Mouse (Mus musculus) limb, embryonic 14.5 days (tissue): ENCODE measurements around the gene Arhgef39. TPM values are rescaled to one million over a fixed set of nuclear protein-coding genes. Genes with fewer than 3 reads are reported as not detected.

Experiments
- ATAC-seq: fragments of 200-750 bp; cut with Nextera tagmentation; 2 replicates; pipeline ENCODE4 v1.8.0; 2017; ENCODE audit warnings: low read depth, moderate number of reproducible peaks, moderate TSS enrichment; ENCODE audit not compliant: low FRiP score
- DNase-seq: peaks from one replicate; pipeline ENCODE4 v3.0.0-alpha.2; 2015; ENCODE audit warnings: low spot score
- H3K27ac ChIP-seq: fragments of 300-500 bp; sonication (generic); replicated peaks from 2 replicates; pipeline ENCODE4 v1.5.1; 2014; ENCODE audit warnings: low read depth, mild to moderate bottlenecking, low read length, moderate library complexity, mixed read lengths
- H3K27me3 ChIP-seq: fragments of 300-500 bp; sonication (generic); 2 replicates; pipeline ENCODE4 v1.6.1; 2014; ENCODE audit warnings: low read length, mixed read lengths; ENCODE audit not compliant: control insufficient read depth, insufficient read depth
- H3K36me3 ChIP-seq: fragments of 300-500 bp; sonication (generic); 2 replicates; pipeline ENCODE4 v1.6.1; 2014; ENCODE audit warnings: mild to moderate bottlenecking, low read length, moderate library complexity, mixed read lengths; ENCODE audit not compliant: control insufficient read depth, insufficient read depth
- H3K4me1 ChIP-seq: fragments of 300-500 bp; sonication (generic); 2 replicates; pipeline ENCODE4 v1.6.1; 2014; ENCODE audit warnings: antibody characterized with exemption, low read length, mixed read lengths; ENCODE audit not compliant: control insufficient read depth, insufficient read depth
- H3K4me2 ChIP-seq: fragments of 300-500 bp; sonication (generic); replicated peaks from 2 replicates; pipeline ENCODE4 v1.6.1; 2014; ENCODE audit warnings: low read depth, mild to moderate bottlenecking, low read length, moderate library complexity; ENCODE audit not compliant: severe bottlenecking
- H3K4me3 ChIP-seq: fragments of 300-500 bp; sonication (generic); replicated peaks from 2 replicates; pipeline ENCODE4 v1.5.1; 2014; ENCODE audit warnings: low read length
- H3K9ac ChIP-seq: fragments of 300-500 bp; sonication (generic); 2 replicates; pipeline ENCODE4 v1.6.1; 2014; ENCODE audit warnings: mild to moderate bottlenecking, low read depth, low read length, moderate library complexity; ENCODE audit not compliant: severe bottlenecking
- H3K9me3 ChIP-seq: fragments of 300-500 bp; sonication (generic); 2 replicates; pipeline ENCODE4 v1.6.1; 2016; ENCODE audit warnings: low read length; ENCODE audit not compliant: control insufficient read depth
- POLR2A ChIP-seq: fragments of 200-500 bp; IDR thresholded peaks from 2 replicates; pipeline ENCODE4 v1.8.0; 2012; ENCODE audit warnings: inconsistent platforms, mild to moderate bottlenecking, moderate library complexity, borderline replicate concordance; ENCODE audit not compliant: insufficient read depth, insufficient read length; ENCODE audit errors: extremely low read depth
- WGBS: fragments of 180-500 bp; shearing (Covaris S2); extraction: QIAGEN DNeasy Blood & Tissue Kit; methylation state at CpG from one replicate; pipeline ENCODE4 v1.1.7; 2014; 5-methylcytosine and 5-hydroxymethylcytosine counted together
- polyA plus RNA-seq, 2 experiments: library from polyadenylated mRNA; depleted of rRNA in 1 of 2; stranded (reverse) in 1 of 2; unstranded in 1 of 2; fragments of >200 nt; fragmentation: Nextera tagmentation in 1 of 2; extraction: Ambion mirVana in 1 of 2; gene quantifications; 2 replicates each; pipeline versions ENCODE4 v1.2.1 to v1.2.3; 2012 to 2014

Arhgef39 gene
- polyA plus RNA-seq, 2 experiments: 25.2 to 84.9 TPM

GRCm38 (mm10) chr4:43454041-43454836 is 45.3 kb downstream of the Arhgef39 start, which contains the start of gene Cd72:
Gene Cd72 (minus strand): TSS chr4:43454628.
- H3K9me3 ChIP-seq: no peaks in the 10 kb centered on the region
- peaks cover 17% of the 10 kb centered on the region for H3K4me1 ChIP-seq
- no peak within 1 kb of the TSS for H3K27ac ChIP-seq
- H3K4me2 ChIP-seq: peak within 1 kb of the TSS; percentile 44
- H3K36me3 ChIP-seq: no peaks in the 10 kb centered on the region
- H3K27me3 ChIP-seq: peaks cover 30% of the 10 kb centered on the region
- DNase-seq (no peak), ATAC-seq (no peak)
- peak within 1 kb of the TSS; percentile 25 for H3K4me3 ChIP-seq
- H3K9ac ChIP-seq: peak within 1 kb of the TSS; percentile 40
- TF ChIP-seq POLR2A: no peak
- WGBS: 27% methylated on average over 20 of the region's 20 CpGs

GRCm38 (mm10) chr4:43453413-43453812 is 46.1 kb downstream of the Arhgef39 start:
- Histone ChIP-seq H3K4me3 (peak overlapping the region; percentile 25), H3K27me3 (peaks cover 30% of the 10 kb centered on the region), H3K9me3 (no peaks in the 10 kb centered on the region), H3K36me3 (0 out of 2 replicates have a peak, but pooled peaks cover 2% of the 10 kb centered on the region), H3K4me1 (peaks cover 17% of the 10 kb centered on the region), H3K4me2 (peak overlapping the region; percentile 44), H3K27ac (no peak overlapping the region), H3K9ac (peak overlapping the region; percentile 40)
- no peak for TF ChIP-seq POLR2A
- ATAC-seq (no peak), DNase-seq (no peak)
- 1% methylated on average over 16 of the region's 18 CpGs for WGBS

- DNase-seq (no peak), ATAC-seq (no peak)
- H3K36me3 ChIP-seq: peaks cover 13% of the 10 kb centered on the region
- no peak overlapping the region for H3K4me3 ChIP-seq
- H3K27me3 ChIP-seq: peaks cover 30% of the 10 kb centered on the region
- H3K27ac ChIP-seq: no peak overlapping the region
- no peak overlapping the region for H3K9ac ChIP-seq
- H3K9me3 ChIP-seq: no peaks in the 10 kb centered on the region
- TF ChIP-seq POLR2A: no peak
- peaks cover 17% of the 10 kb centered on the region for H3K4me1 ChIP-seq
- WGBS: 54% methylated on average over 11 of the region's 11 CpGs
- H3K4me2 ChIP-seq: no peak overlapping the region
Observed at GRCm38 (mm10) chr4:43452315-43452714, 47.2 kb downstream of the Arhgef39 start.

- Histone ChIP-seq H3K36me3 (peaks cover 40% of the 10 kb centered on the region), H3K4me2 (no peak overlapping the region), H3K27ac (no peak overlapping the region), H3K27me3 (peaks cover 15% of the 10 kb centered on the region; the same call in 1 of the 2 replicates), H3K9me3 (no peaks in the 10 kb centered on the region), H3K9ac (no peak overlapping the region), H3K4me1 (peaks cover 18% of the 10 kb centered on the region), H3K4me3 (no peak overlapping the region)
- WGBS: 95% methylated on average over 3 of the region's 3 CpGs
- TF ChIP-seq POLR2A: no peak
- ATAC-seq (no peak), DNase-seq (no peak)
Observed at GRCm38 (mm10) chr4:43448554-43448953, 50.9 kb downstream of the Arhgef39 start.

GRCm38 (mm10) chr4:43447251-43447650 is 52.2 kb downstream of the Arhgef39 start:
- Histone ChIP-seq H3K27ac (no peak overlapping the region), H3K4me3 (no peak overlapping the region), H3K4me1 (peaks cover 11% of the 10 kb centered on the region), H3K27me3 (0 out of 2 replicates have a peak, but pooled peaks cover 2% of the 10 kb centered on the region), H3K9me3 (no peaks in the 10 kb centered on the region), H3K9ac (no peak overlapping the region), H3K36me3 (peaks cover 40% of the 10 kb centered on the region), H3K4me2 (no peak overlapping the region)
- DNase-seq (no peak), ATAC-seq (no peak)
- no peak for TF ChIP-seq POLR2A
- 94% methylated on average over 13 of the region's 13 CpGs for WGBS

Other genes starting within 250 kb of the Arhgef39 start
- 0.68 and 1.3 TPM in 2 replicates for gene Atp8b5, start 232.5 kb downstream of the Arhgef39 start, polyA plus RNA-seq (2012; rRNA removed)
- gene Atp8b5, start 232.5 kb downstream of the Arhgef39 start, polyA plus RNA-seq (2014; fragmentation: Nextera tagmentation; extraction: Ambion mirVana): 0.52 and 0.57 TPM in 2 replicates
- gene Rusc2, start 117.7 kb downstream of the Arhgef39 start, polyA plus RNA-seq (2012; rRNA removed): 16.2 and 25.4 TPM in 2 replicates
- gene Rusc2, start 117.7 kb downstream of the Arhgef39 start, polyA plus RNA-seq (2014; fragmentation: Nextera tagmentation; extraction: Ambion mirVana): 8.0 and 9.6 TPM in 2 replicates
- gene Fam166b, start 70.6 kb downstream of the Arhgef39 start, polyA plus RNA-seq (2012; rRNA removed): 0.20 and 0.29 TPM in 2 replicates
- gene Fam166b, start 70.6 kb downstream of the Arhgef39 start, polyA plus RNA-seq (2014; fragmentation: Nextera tagmentation; extraction: Ambion mirVana): 0.14 and 0.33 TPM in 2 replicates
- 47.4 and 63.1 TPM in 2 replicates for gene Tesk1, start 57.8 kb downstream of the Arhgef39 start, polyA plus RNA-seq (2012; rRNA removed)
- 15.8 and 17.6 TPM in 2 replicates for gene Tesk1, start 57.8 kb downstream of the Arhgef39 start, polyA plus RNA-seq (2014; fragmentation: Nextera tagmentation; extraction: Ambion mirVana)
- gene Cd72, start 45.1 kb downstream of the Arhgef39 start, polyA plus RNA-seq (2012; rRNA removed): 1.3 TPM in 2 replicates
- 4.4 and 7.5 TPM in 2 replicates for gene Cd72, start 45.1 kb downstream of the Arhgef39 start, polyA plus RNA-seq (2014; fragmentation: Nextera tagmentation; extraction: Ambion mirVana)
- not detected in 2 replicates for gene Sit1, start 16.0 kb downstream of the Arhgef39 start, polyA plus RNA-seq (2012; rRNA removed)
- gene Sit1, start 16.0 kb downstream of the Arhgef39 start, polyA plus RNA-seq (2014; fragmentation: Nextera tagmentation; extraction: Ambion mirVana): not detected in 2 replicates
- gene Ccdc107, start 6.8 kb downstream of the Arhgef39 start, polyA plus RNA-seq (2012; rRNA removed): 118 and 175 TPM in 2 replicates
- gene Ccdc107, start 6.8 kb downstream of the Arhgef39 start, polyA plus RNA-seq (2014; fragmentation: Nextera tagmentation; extraction: Ambion mirVana): 78.8 and 92.8 TPM in 2 replicates
- gene Car9, start 7.3 kb upstream of the Arhgef39 start, polyA plus RNA-seq (2012; rRNA removed): 4.9 TPM in 2 replicates
- 1.0 and 1.2 TPM in 2 replicates for gene Car9, start 7.3 kb upstream of the Arhgef39 start, polyA plus RNA-seq (2014; fragmentation: Nextera tagmentation; extraction: Ambion mirVana)
- gene Tpm2, start 24.1 kb upstream of the Arhgef39 start, polyA plus RNA-seq (2012; rRNA removed): 206 and 361 TPM in 2 replicates
- gene Tpm2, start 24.1 kb upstream of the Arhgef39 start, polyA plus RNA-seq (2014; fragmentation: Nextera tagmentation; extraction: Ambion mirVana): 382 and 495 TPM in 2 replicates
- 51.7 and 58.0 TPM in 2 replicates for gene Creb3, start 62.6 kb upstream of the Arhgef39 start, polyA plus RNA-seq (2012; rRNA removed)
- 71.4 and 78.5 TPM in 2 replicates for gene Creb3, start 62.6 kb upstream of the Arhgef39 start, polyA plus RNA-seq (2014; fragmentation: Nextera tagmentation; extraction: Ambion mirVana)
- gene Tln1, start 63.0 kb upstream of the Arhgef39 start, polyA plus RNA-seq (2012; rRNA removed): 69.4 and 75.5 TPM in 2 replicates
- gene Tln1, start 63.0 kb upstream of the Arhgef39 start, polyA plus RNA-seq (2014; fragmentation: Nextera tagmentation; extraction: Ambion mirVana): 62.4 and 63.3 TPM in 2 replicates
- 81.9 and 101 TPM in 2 replicates for gene Rgp1, start 79.0 kb upstream of the Arhgef39 start, polyA plus RNA-seq (2012; rRNA removed)
- 33.3 and 35.3 TPM in 2 replicates for gene Rgp1, start 79.0 kb upstream of the Arhgef39 start, polyA plus RNA-seq (2014; fragmentation: Nextera tagmentation; extraction: Ambion mirVana)
- 39.8 and 50.1 TPM in 2 replicates for gene Gba2, start 79.2 kb upstream of the Arhgef39 start, polyA plus RNA-seq (2012; rRNA removed)
- gene Gba2, start 79.2 kb upstream of the Arhgef39 start, polyA plus RNA-seq (2014; fragmentation: Nextera tagmentation; extraction: Ambion mirVana): 18.4 and 19.9 TPM in 2 replicates
- gene Msmp, start 84.8 kb upstream of the Arhgef39 start, polyA plus RNA-seq (2012; rRNA removed): 0.24 and 0.88 TPM in 2 replicates
- gene Msmp, start 84.8 kb upstream of the Arhgef39 start, polyA plus RNA-seq (2014; fragmentation: Nextera tagmentation; extraction: Ambion mirVana): 2.8 and 3.0 TPM in 2 replicates
- 121 and 124 TPM in 2 replicates for gene Npr2, start 132.2 kb upstream of the Arhgef39 start, polyA plus RNA-seq (2012; rRNA removed)
- gene Npr2, start 132.2 kb upstream of the Arhgef39 start, polyA plus RNA-seq (2014; fragmentation: Nextera tagmentation; extraction: Ambion mirVana): 33.3 and 34.3 TPM in 2 replicates
- gene Spag8, start 153.9 kb upstream of the Arhgef39 start, polyA plus RNA-seq (2012; rRNA removed): 1.8 and 2.5 TPM in 2 replicates
- 0.58 and 0.61 TPM in 2 replicates for gene Spag8, start 153.9 kb upstream of the Arhgef39 start, polyA plus RNA-seq (2014; fragmentation: Nextera tagmentation; extraction: Ambion mirVana)
- gene Hint2, start 156.8 kb upstream of the Arhgef39 start, polyA plus RNA-seq (2012; rRNA removed): 58.3 and 63.2 TPM in 2 replicates
- 73.8 and 87.6 TPM in 2 replicates for gene Hint2, start 156.8 kb upstream of the Arhgef39 start, polyA plus RNA-seq (2014; fragmentation: Nextera tagmentation; extraction: Ambion mirVana)
- 16.0 and 26.7 TPM in 2 replicates for gene Tmem8b, start 169.3 kb upstream of the Arhgef39 start, polyA plus RNA-seq (2012; rRNA removed)
- 3.8 and 5.2 TPM in 2 replicates for gene Tmem8b, start 169.3 kb upstream of the Arhgef39 start, polyA plus RNA-seq (2014; fragmentation: Nextera tagmentation; extraction: Ambion mirVana)
- gene Fam221b, start 169.4 kb upstream of the Arhgef39 start, polyA plus RNA-seq (2012; rRNA removed): 0.40 and 0.63 TPM in 2 replicates
- 4.0 and 4.3 TPM in 2 replicates for gene Fam221b, start 169.4 kb upstream of the Arhgef39 start, polyA plus RNA-seq (2014; fragmentation: Nextera tagmentation; extraction: Ambion mirVana)
- gene Olfr70, start 201.1 kb upstream of the Arhgef39 start, polyA plus RNA-seq (2012; rRNA removed): not detected in 2 replicates
- gene Olfr70, start 201.1 kb upstream of the Arhgef39 start, polyA plus RNA-seq (2014; fragmentation: Nextera tagmentation; extraction: Ambion mirVana): not detected in 2 replicates
- not detected in 2 replicates for gene Olfr71, start 210.6 kb upstream of the Arhgef39 start, polyA plus RNA-seq (2012; rRNA removed)
- gene Olfr71, start 210.6 kb upstream of the Arhgef39 start, polyA plus RNA-seq (2014; fragmentation: Nextera tagmentation; extraction: Ambion mirVana): not detected in 2 replicates
- 3.2 and 3.9 TPM in 2 replicates for gene Hrct1, start 227.5 kb upstream of the Arhgef39 start, polyA plus RNA-seq (2012; rRNA removed)
- 2.1 and 2.2 TPM in 2 replicates for gene Hrct1, start 227.5 kb upstream of the Arhgef39 start, polyA plus RNA-seq (2014; fragmentation: Nextera tagmentation; extraction: Ambion mirVana)
- 1.0 and 1.3 TPM in 2 replicates for gene Spaar, start 230.3 kb upstream of the Arhgef39 start, polyA plus RNA-seq (2012; rRNA removed)
- gene Spaar, start 230.3 kb upstream of the Arhgef39 start, polyA plus RNA-seq (2014; fragmentation: Nextera tagmentation; extraction: Ambion mirVana): 0.08 and 0.10 TPM in 2 replicates